Mouse (Mus musculus): ENCODE results near the gene Gpc3. TPM values are rescaled to one million over a fixed set of nuclear protein-coding genes. Genes with fewer than 3 reads are reported as not detected.

Gene Gpc3
- polyA plus RNA-seq, 1 experiment from 2014 or later, result 459 TPM

GRCm38 (mm10) chrX:52599246-52599645 is 14.5 kb downstream of the Gpc3 start:
- no peak overlapping the region for H3K4me2 ChIP-seq (ENCODE audit: low read depth, low read length)
- H3K4me1 ChIP-seq (ENCODE audit: insufficient read depth), result no peaks in the 10 kb centered on the region
- no peaks in the 10 kb centered on the region for H3K36me3 ChIP-seq (replicated peaks; ENCODE audit: insufficient read depth, low read length)
- no peak overlapping the region for H3K27ac ChIP-seq (ENCODE audit: low read depth)
- no peaks in the 10 kb centered on the region for H3K27me3 ChIP-seq (ENCODE audit: insufficient read depth, low read length)
- no peaks in the 10 kb centered on the region for H3K9me3 ChIP-seq (ENCODE audit: low read length)
- H3K4me3 ChIP-seq (ENCODE audit: low read depth, low read length), result no peak overlapping the region
- DNase-seq (no peak), ATAC-seq (no peak)
- no peak overlapping the region for H3K9ac ChIP-seq (replicated peaks)
- no peak for TF ChIP-seq CTCF (IDR thresholded peaks at IDR 0.05; ENCODE audit: low read depth)
- WGBS (ENCODE audit: insufficient replicate concordance), result 56% methylated on average over 1 of the region's 1 CpGs

GRCm38 (mm10) chrX:52587671-52588070 is 26.1 kb downstream of the Gpc3 start:
- Histone ChIP-seq H3K4me3 (ENCODE audit: low read depth, low read length) (no peak overlapping the region), H3K27ac (ENCODE audit: low read depth) (no peak overlapping the region), H3K9me3 (ENCODE audit: low read length) (no peaks in the 10 kb centered on the region), H3K27me3 (ENCODE audit: insufficient read depth, low read length) (no peaks in the 10 kb centered on the region), H3K4me1 (ENCODE audit: insufficient read depth) (no peaks in the 10 kb centered on the region), H3K9ac (replicated peaks) (no peak overlapping the region), H3K4me2 (ENCODE audit: low read depth, low read length) (no peak overlapping the region), H3K36me3 (replicated peaks; ENCODE audit: insufficient read depth, low read length) (no peaks in the 10 kb centered on the region)
- no peak for DNase-seq
- no peak for ATAC-seq
- no peak for TF ChIP-seq EP300 (IDR thresholded peaks at IDR 0.05; ENCODE audit: low read depth)
- peak; percentile 43 for TF ChIP-seq CTCF (IDR thresholded peaks at IDR 0.05; ENCODE audit: low read depth)

GRCm38 (mm10) chrX:52559995-52560394 is 53.8 kb downstream of the Gpc3 start:
- Histone ChIP-seq H3K27me3 (ENCODE audit: insufficient read depth, low read length) (no peaks in the 10 kb centered on the region), H3K9ac (replicated peaks) (no peak overlapping the region), H3K36me3 (replicated peaks; ENCODE audit: insufficient read depth, low read length) (no peaks in the 10 kb centered on the region), H3K4me2 (ENCODE audit: low read depth, low read length) (no peak overlapping the region), H3K27ac (ENCODE audit: low read depth) (no peak overlapping the region), H3K9me3 (ENCODE audit: low read length) (no peaks in the 10 kb centered on the region), H3K4me3 (ENCODE audit: low read depth, low read length) (no peak overlapping the region), H3K4me1 (ENCODE audit: insufficient read depth) (no peaks in the 10 kb centered on the region)
- no peak for TF ChIP-seq EP300 (IDR thresholded peaks at IDR 0.05; ENCODE audit: low read depth)
- no peak for TF ChIP-seq CTCF (IDR thresholded peaks at IDR 0.05; ENCODE audit: low read depth)
- DNase-seq (no peak), ATAC-seq (no peak)
- WGBS (ENCODE audit: insufficient replicate concordance), result 68% methylated on average over 4 of the region's 4 CpGs

GRCm38 (mm10) chrX:52558526-52558925 is 55.2 kb downstream of the Gpc3 start:
- Histone ChIP-seq H3K4me3 (ENCODE audit: low read depth, low read length) (no peak overlapping the region), H3K36me3 (replicated peaks; ENCODE audit: insufficient read depth, low read length) (no peaks in the 10 kb centered on the region), H3K27me3 (ENCODE audit: insufficient read depth, low read length) (no peaks in the 10 kb centered on the region), H3K27ac (ENCODE audit: low read depth) (no peak overlapping the region), H3K9ac (replicated peaks) (no peak overlapping the region), H3K4me1 (ENCODE audit: insufficient read depth) (no peaks in the 10 kb centered on the region), H3K4me2 (ENCODE audit: low read depth, low read length) (no peak overlapping the region), H3K9me3 (ENCODE audit: low read length) (no peaks in the 10 kb centered on the region)
- TF ChIP-seq EP300 (IDR thresholded peaks at IDR 0.05; ENCODE audit: low read depth) (no peak), CTCF (IDR thresholded peaks at IDR 0.05; ENCODE audit: low read depth) (no peak)
- WGBS (ENCODE audit: insufficient replicate concordance), result 79% methylated on average over 5 of the region's 5 CpGs
- ATAC-seq, result no peak
- DNase-seq, result no peak

GRCm38 (mm10) chrX:52557489-52557888 is 56.3 kb downstream of the Gpc3 start:
- H3K9ac ChIP-seq (replicated peaks), result no peak overlapping the region

GRCm38 (mm10) chrX:52551296-52551695 is 62.5 kb downstream of the Gpc3 start:
- Histone ChIP-seq H3K36me3 (replicated peaks; ENCODE audit: insufficient read depth, low read length) (no peaks in the 10 kb centered on the region), H3K9ac (replicated peaks) (no peak overlapping the region), H3K27ac (ENCODE audit: low read depth) (no peak overlapping the region), H3K4me3 (ENCODE audit: low read depth, low read length) (no peak overlapping the region), H3K4me1 (ENCODE audit: insufficient read depth) (no peaks in the 10 kb centered on the region), H3K9me3 (ENCODE audit: low read length) (no peaks in the 10 kb centered on the region), H3K4me2 (ENCODE audit: low read depth, low read length) (no peak overlapping the region), H3K27me3 (ENCODE audit: insufficient read depth, low read length) (no peaks in the 10 kb centered on the region)
- TF ChIP-seq EP300 (IDR thresholded peaks at IDR 0.05; ENCODE audit: low read depth) (no peak), CTCF (IDR thresholded peaks at IDR 0.05; ENCODE audit: low read depth) (no peak)
- ATAC-seq (no peak), DNase-seq (no peak)
- 63% methylated on average over 1 of the region's 1 CpGs for WGBS (ENCODE audit: insufficient replicate concordance)

More at GRCm38 (mm10) chrX:52557489-52557888, 56.3 kb downstream of the Gpc3 start:
- ATAC-seq (no peak), DNase-seq (no peak)
- Histone ChIP-seq H3K4me1 (ENCODE audit: insufficient read depth) (no peaks in the 10 kb centered on the region), H3K36me3 (replicated peaks; ENCODE audit: insufficient read depth, low read length) (no peaks in the 10 kb centered on the region), H3K27ac (ENCODE audit: low read depth) (no peak overlapping the region), H3K27me3 (ENCODE audit: insufficient read depth, low read length) (no peaks in the 10 kb centered on the region), H3K9me3 (ENCODE audit: low read length) (no peaks in the 10 kb centered on the region), H3K4me3 (ENCODE audit: low read depth, low read length) (no peak overlapping the region), H3K4me2 (ENCODE audit: low read depth, low read length) (no peak overlapping the region)
- WGBS (ENCODE audit: insufficient replicate concordance), result 80% methylated on average over 6 of the region's 6 CpGs
- TF ChIP-seq EP300 (IDR thresholded peaks at IDR 0.05; ENCODE audit: low read depth), result no peak
- no peak for TF ChIP-seq CTCF (IDR thresholded peaks at IDR 0.05; ENCODE audit: low read depth)

- H3K4me1 ChIP-seq (ENCODE audit: insufficient read depth), result no peaks in the 10 kb centered on the region
- no peak overlapping the region for H3K4me2 ChIP-seq (ENCODE audit: low read depth, low read length)
- no peak overlapping the region for H3K27ac ChIP-seq (ENCODE audit: low read depth)
- no peak for ATAC-seq
- no peaks in the 10 kb centered on the region for H3K36me3 ChIP-seq (replicated peaks; ENCODE audit: insufficient read depth, low read length)
- no peaks in the 10 kb centered on the region for H3K27me3 ChIP-seq (ENCODE audit: insufficient read depth, low read length)
- TF ChIP-seq EP300 (IDR thresholded peaks at IDR 0.05; ENCODE audit: low read depth) (no peak), CTCF (IDR thresholded peaks at IDR 0.05; ENCODE audit: low read depth) (no peak)
- WGBS (ENCODE audit: insufficient replicate concordance), result 66% methylated on average over 3 of the region's 3 CpGs
- no peak overlapping the region for H3K4me3 ChIP-seq (ENCODE audit: low read depth, low read length)
- H3K9me3 ChIP-seq (ENCODE audit: low read length), result no peaks in the 10 kb centered on the region
- no peak overlapping the region for H3K9ac ChIP-seq (replicated peaks)
- no peak for DNase-seq
These were observed 69.1 kb downstream of the Gpc3 start for GRCm38 (mm10) chrX:52544623-52545022.
